Mouse (Mus musculus): ENCODE data around the gene Chst4.

The Chst4 gene

GRCm38 (mm10) chr8:110006312-110007023 is 33.1 kb downstream of the Chst4 start:
- no peak for DNase-seq (ENCODE audit: low spot score)

DNA sequence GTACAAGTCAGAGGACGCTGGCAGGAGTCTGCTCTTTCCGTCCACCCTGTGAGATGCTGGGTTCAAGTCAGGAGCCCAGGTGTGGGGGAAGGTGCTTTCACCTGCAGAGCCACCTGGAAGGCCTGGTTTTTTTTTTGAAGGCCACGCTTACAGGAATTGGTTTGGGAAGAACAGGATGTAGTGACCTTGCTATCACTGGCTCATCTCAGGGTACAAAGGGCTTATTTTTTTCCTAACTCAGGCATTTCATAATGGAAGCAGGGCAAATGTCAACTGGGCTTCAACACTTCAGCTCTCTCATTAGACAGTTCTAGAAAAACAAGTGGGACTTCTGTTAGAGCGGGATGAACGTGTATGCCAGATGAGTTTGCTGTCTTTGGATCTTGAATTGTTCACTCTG is 35.2 kb downstream of the Chst4 start:
- DNase-seq (ENCODE audit: low spot score) = no peak

DNA sequence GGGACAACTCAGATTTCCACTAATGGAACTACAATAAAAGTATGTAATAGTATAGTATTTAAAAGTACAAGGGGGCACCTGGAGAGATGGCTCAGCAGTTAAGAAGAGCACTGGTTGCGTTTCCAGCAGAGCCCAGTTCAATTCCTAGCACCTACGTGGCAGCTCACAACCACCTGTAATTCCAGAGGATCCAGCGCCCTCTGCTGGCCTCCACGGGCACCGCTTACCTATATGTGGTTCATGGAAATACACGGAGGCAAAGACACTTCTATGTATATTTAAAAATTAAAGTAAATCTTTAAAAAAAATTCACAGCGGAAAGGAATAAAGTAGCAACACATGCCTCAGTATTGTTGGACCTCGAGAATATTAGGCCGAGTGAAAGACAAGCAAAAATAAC is 36.6 kb downstream of the Chst4 start:
- no peak for DNase-seq (ENCODE audit: low spot score)

GRCm38 (mm10) chr8:109999974-110000373 is 39.6 kb downstream of the Chst4 start:
- DNase-seq (ENCODE audit: low spot score) = no peak

DNA sequence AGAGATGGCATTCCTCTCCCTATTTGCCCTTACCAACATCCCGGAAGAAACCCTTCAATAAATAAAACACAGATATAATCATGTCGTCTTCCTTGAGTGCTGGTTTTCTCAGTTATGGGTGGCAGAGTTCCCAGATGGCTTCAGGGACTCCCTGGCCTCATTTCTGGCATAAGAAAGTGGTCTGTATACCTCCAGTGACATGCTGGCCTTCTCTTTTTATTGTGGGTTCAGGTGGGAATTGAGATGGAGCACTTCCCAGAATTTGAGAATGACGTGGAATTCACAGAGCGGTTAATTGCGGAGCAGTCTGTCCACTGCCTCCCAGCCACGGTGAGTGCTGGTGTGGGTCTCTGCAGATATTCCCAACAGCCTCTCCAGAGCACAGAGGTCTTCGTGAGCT is 41.5 kb downstream of the Chst4 start:
- DNase-seq (ENCODE audit: low spot score) = no peak

- no peak for DNase-seq (ENCODE audit: low spot score)
These were observed 42.2 kb downstream of the Chst4 start for GRCm38 (mm10) chr8:109997381-109997780.

GRCm38 (mm10) chr8:109992951-109993350 is 46.6 kb downstream of the Chst4 start:
- no peak for DNase-seq (ENCODE audit: low spot score)

- no peak for DNase-seq (ENCODE audit: low spot score)
These were observed 47.4 kb downstream of the Chst4 start for GRCm38 (mm10) chr8:109992166-109992565.

DNA sequence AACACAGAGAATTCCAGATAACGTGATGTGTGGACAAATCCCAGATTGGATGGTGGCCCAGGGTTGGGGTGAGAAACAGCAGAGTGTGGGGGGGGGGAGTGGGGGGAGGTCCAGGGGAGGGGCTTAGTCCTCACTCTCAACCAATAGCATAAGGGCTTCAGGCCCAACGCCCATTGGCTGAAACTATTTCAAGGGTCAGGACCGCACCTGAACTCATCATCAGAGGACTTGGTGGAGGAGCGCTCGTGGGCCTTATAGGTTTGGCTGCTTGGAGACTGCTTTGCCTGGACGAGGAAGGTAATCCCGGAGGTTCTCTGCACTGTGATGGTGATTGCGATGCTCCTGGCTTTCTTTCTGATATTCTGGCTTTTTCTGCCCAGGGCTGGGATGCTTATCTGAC is 49.3 kb downstream of the Chst4 start, which contains the start of gene Tat:
Gene Tat, plus strand, starts transcription at position 214 of the 400 bp plus-strand sequence.
- DNase-seq (ENCODE audit: low spot score) = no peak

DNA sequence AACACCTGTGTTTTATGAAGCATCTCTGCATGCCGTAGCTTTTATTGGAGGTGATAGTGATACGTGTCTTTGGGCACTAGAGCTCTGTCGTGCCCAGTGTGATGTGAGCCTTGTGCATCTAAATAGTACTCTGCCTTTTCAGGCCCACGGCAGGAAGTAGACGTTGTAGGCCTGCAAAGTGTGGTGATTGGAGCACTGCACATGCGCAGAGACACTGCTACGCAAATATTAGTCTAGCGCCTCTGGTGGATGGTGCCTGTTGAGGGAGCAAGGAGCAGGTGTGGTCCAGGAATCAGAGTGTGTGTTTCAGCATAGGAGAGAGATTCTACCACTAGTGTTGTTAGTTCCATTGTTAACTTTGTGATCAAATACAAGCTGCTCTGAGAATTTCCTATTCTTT is 50.4 kb downstream of the Chst4 start:
- DNase-seq (ENCODE audit: low spot score) = no peak

DNA sequence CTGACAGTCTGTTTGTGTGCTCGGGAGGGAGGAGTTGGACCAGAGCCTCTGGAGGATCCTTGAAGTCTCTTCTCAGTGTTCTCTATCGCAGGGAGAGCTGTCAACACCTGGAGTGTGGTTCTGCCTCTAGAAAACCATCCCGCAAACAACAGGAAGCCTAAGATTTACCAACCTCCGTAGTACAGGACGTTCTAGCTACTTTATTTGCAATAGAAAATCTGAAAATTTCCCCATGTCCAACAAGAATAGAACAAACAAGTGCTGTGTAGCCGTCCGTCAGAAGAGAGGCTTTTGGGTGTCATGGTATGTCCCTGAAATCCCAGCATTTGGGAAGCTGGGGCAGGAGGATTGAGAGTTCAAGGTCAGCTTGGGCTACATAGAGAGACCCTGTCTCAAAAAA is 51.8 kb downstream of the Chst4 start:
- DNase-seq (ENCODE audit: low spot score) = no peak

DNA sequence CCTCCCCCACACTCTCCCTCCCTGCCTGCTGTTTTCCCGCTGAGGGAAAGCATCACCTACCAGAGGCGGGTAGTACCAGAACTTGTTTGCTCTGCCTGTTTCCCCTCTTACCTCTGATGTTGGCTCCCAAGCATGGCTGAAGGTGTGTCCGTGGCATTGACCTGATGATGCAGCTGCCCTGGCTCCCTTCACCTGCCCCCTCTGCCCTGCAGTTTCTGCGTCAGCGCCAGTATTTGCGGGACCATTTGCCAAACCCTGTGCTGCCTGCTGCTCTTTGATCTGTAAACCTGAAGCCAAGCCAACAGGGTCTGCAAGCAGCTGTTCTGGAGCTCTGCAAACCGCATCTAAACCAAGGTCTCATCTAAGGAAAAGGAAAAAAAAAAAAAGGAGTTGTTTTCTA is 53.2 kb downstream of the Chst4 start:
- no peak for DNase-seq (ENCODE audit: low spot score)

GRCm38 (mm10) chr8:109983944-109984343 is 55.6 kb downstream of the Chst4 start:
- no peak for DNase-seq (ENCODE audit: low spot score)

GRCm38 (mm10) chr8:109982386-109983105 is 57.0 kb downstream of the Chst4 start:
- DNase-seq (ENCODE audit: low spot score) = no peak

DNA sequence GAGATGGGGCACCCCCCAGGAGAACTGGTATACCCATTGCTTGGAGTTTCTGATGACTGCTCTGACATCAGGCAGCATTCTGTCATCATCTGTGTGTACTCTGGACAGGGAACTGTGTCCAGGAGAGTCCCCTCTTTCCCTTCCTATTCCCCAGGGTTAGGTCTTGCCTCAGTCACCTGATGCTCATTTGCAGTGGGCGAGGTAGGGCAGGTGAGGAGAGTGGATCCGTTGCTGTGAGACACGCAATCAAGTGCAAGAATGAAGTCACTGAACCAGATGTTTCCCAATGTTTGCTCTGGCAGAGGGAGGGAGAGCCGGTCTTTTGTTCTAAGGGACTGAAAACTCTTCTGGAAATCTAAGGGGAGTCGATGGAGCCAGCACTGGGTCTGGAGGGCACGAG is 60.2 kb downstream of the Chst4 start:
- no peak for DNase-seq (ENCODE audit: low spot score)
